Mouse (Mus musculus): ENCODE measurements around the gene Gm20696. TPM values are rescaled to one million over a fixed set of nuclear protein-coding genes. Genes with fewer than 3 reads are reported as not detected.

The Gm20696 gene
- polyA plus RNA-seq, 1 experiment from 2014 or later, result 0.99 TPM

DNA sequence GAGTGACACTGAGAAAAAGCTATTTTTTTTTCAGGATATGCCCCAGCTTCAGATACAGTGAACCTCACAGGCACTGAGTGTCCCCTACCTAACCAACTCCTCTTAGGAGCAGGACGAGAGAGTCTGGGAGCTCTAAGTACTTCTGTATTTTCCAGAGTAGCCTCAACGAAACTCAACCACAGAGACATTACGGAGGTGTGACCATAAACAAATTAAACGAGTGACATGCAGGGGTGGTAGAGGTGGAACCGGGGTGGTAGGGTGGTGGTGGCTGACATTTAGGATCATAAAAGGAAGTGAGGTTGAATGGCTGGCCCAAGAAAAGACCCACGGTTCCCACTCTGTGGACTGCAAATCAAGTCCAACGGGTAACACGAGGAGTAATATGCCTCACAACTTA lies 418.2 kb downstream of the Gm20696 start:
- Histone ChIP-seq H3K9ac (ENCODE audit: low read length) (no peak overlapping the region), H3K4me3 (ENCODE audit: low read depth, low read length) (no peak overlapping the region), H3K36me3 (ENCODE audit: control insufficient read depth, insufficient read depth, low read length) (no peaks in the 10 kb centered on the region), H3K4me2 (ENCODE audit: low read length) (no peak overlapping the region), H3K27ac (ENCODE audit: low read depth, low read length) (no peak overlapping the region), H3K4me1 (ENCODE audit: control insufficient read depth, insufficient read depth, low read length) (no peaks in the 10 kb centered on the region), H3K27me3 (replicated peaks; ENCODE audit: control insufficient read depth, insufficient read depth, low read length) (no peaks in the 10 kb centered on the region), H3K9me3 (replicated peaks; ENCODE audit: control insufficient read depth, low read length) (no peaks in the 10 kb centered on the region)
- 92% methylated on average over 8 of the region's 8 CpGs for WGBS
- no peak for ATAC-seq
- no peak for DNase-seq (ENCODE audit: low spot score)

DNA sequence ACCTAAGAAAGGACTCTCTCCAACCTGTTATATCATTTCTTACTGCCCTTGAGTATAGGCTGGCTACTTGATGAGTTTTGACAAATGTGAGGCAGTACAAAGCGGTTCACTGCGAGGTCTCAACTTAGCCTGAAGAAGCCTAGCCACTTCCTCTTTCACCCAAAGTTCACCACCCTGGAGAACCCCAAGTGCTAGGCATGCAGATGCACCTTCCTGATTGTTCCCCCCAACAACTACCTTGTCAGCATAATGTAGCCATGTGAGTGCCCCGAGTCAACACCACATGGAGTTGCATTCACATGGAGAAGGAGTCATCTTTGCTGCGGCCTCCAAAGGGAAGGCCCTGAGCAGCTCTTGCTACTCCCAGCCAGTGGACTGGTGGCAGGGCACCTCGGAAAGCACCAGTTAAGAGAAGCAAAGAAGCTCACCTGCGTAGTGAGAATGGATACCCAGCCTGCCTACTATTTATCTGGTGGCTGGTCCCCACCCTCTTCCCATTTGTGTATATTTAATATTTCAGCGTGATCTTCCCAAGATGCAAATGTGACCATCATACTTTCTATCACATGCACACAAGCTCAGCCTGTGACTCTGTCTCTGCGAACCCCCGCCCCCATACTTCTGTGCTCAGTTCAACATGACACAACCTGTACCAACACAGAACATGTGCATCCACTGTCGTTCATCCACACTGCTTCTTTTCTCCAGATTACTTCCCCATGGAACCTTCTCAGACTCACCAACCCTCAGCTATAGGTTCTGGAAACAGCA lies 424.8 kb downstream of the Gm20696 start:
- H3K4me2 ChIP-seq (ENCODE audit: low read length), result no peak overlapping the region
- no peaks in the 10 kb centered on the region for H3K36me3 ChIP-seq (ENCODE audit: control insufficient read depth, insufficient read depth, low read length)
- ATAC-seq, result no peak
- no peak overlapping the region for H3K27ac ChIP-seq (ENCODE audit: low read depth, low read length)
- no peak overlapping the region for H3K9ac ChIP-seq (ENCODE audit: low read length)
- H3K27me3 ChIP-seq (replicated peaks; ENCODE audit: control insufficient read depth, insufficient read depth, low read length), result no peaks in the 10 kb centered on the region
- no peaks in the 10 kb centered on the region for H3K9me3 ChIP-seq (replicated peaks; ENCODE audit: control insufficient read depth, low read length)
- H3K4me3 ChIP-seq (ENCODE audit: low read depth, low read length), result no peak overlapping the region
- no peak for DNase-seq (ENCODE audit: low spot score)
- H3K4me1 ChIP-seq (ENCODE audit: control insufficient read depth, insufficient read depth, low read length), result no peaks in the 10 kb centered on the region
- WGBS, result 96% methylated on average over 10 of the region's 10 CpGs

DNA sequence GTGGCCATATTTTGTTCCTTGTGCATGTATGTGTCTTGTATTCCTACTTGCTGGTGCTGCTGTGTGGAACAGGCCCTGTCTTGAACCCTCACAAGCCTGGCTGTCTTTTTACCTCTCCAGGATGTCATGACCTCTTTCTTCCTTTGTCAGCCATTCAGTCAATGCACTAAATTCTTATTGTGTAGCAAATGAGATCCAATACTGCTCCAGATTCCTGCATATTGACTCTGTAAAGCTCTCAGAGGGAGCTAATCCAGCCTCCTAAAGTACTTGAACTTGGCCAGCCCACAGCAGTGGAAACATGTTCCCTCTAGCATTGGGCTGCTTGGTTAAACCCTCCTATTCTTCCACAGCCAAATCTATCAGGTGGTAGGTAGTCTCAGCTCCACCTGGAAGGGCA lies 425.8 kb downstream of the Gm20696 start:
- Histone ChIP-seq H3K4me1 (ENCODE audit: control insufficient read depth, insufficient read depth, low read length) (no peaks in the 10 kb centered on the region), H3K36me3 (ENCODE audit: control insufficient read depth, insufficient read depth, low read length) (no peaks in the 10 kb centered on the region), H3K27ac (ENCODE audit: low read depth, low read length) (no peak overlapping the region), H3K9ac (ENCODE audit: low read length) (no peak overlapping the region), H3K4me2 (ENCODE audit: low read length) (no peak overlapping the region), H3K27me3 (replicated peaks; ENCODE audit: control insufficient read depth, insufficient read depth, low read length) (no peaks in the 10 kb centered on the region), H3K4me3 (ENCODE audit: low read depth, low read length) (no peak overlapping the region), H3K9me3 (replicated peaks; ENCODE audit: control insufficient read depth, low read length) (no peaks in the 10 kb centered on the region)
- DNase-seq (ENCODE audit: low spot score), result no peak
- ATAC-seq, result no peak

- 86% methylated on average over 8 of the region's 8 CpGs for WGBS
- Histone ChIP-seq H3K9ac (ENCODE audit: low read length) (no peak overlapping the region), H3K4me1 (ENCODE audit: control insufficient read depth, insufficient read depth, low read length) (no peaks in the 10 kb centered on the region; the same call in 1 of the 2 replicates), H3K4me2 (ENCODE audit: low read length) (no peak overlapping the region), H3K27ac (ENCODE audit: low read depth, low read length) (no peak overlapping the region), H3K27me3 (replicated peaks; ENCODE audit: control insufficient read depth, insufficient read depth, low read length) (no peaks in the 10 kb centered on the region), H3K9me3 (replicated peaks; ENCODE audit: control insufficient read depth, low read length) (no peaks in the 10 kb centered on the region), H3K36me3 (ENCODE audit: control insufficient read depth, insufficient read depth, low read length) (no peaks in the 10 kb centered on the region), H3K4me3 (ENCODE audit: low read depth, low read length) (no peak overlapping the region)
- no peak for DNase-seq (ENCODE audit: low spot score)
- no peak for ATAC-seq
These were observed 431.0 kb downstream of the Gm20696 start for GRCm38 (mm10) chr6:99235588-99235987.

DNA sequence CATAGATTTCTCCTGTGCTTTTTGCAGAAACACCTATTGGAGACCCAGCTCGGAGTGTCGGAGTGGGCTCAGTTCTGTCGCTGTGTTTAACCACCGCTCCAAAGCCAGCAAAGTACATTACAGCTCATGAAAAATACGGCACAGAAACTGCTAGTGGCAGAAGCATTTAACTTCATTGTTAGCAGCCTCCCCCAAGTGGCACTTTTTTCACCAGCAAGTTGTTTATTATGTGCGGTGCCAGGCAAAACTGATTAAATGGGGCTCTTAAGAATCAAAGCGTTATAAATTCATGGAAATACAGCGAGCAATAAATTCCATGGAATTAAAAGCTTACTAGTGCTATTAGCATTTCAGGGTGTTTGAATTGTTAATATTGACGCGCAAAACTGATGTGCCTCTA lies 433.2 kb downstream of the Gm20696 start:
- WGBS, result 56% methylated on average over 10 of the region's 10 CpGs
- H3K36me3 ChIP-seq (ENCODE audit: control insufficient read depth, insufficient read depth, low read length), result no peaks in the 10 kb centered on the region
- no peak overlapping the region for H3K27ac ChIP-seq (ENCODE audit: low read depth, low read length)
- H3K4me2 ChIP-seq (ENCODE audit: low read length), result no peak overlapping the region
- H3K9ac ChIP-seq (ENCODE audit: low read length), result no peak overlapping the region
- ATAC-seq (no peak), DNase-seq (ENCODE audit: low spot score) (peak; percentile 42)
- no peaks in the 10 kb centered on the region; the same call in 1 of the 2 replicates for H3K4me1 ChIP-seq (ENCODE audit: control insufficient read depth, insufficient read depth, low read length)
- H3K27me3 ChIP-seq (replicated peaks; ENCODE audit: control insufficient read depth, insufficient read depth, low read length), result no peaks in the 10 kb centered on the region
- H3K9me3 ChIP-seq (replicated peaks; ENCODE audit: control insufficient read depth, low read length), result no peaks in the 10 kb centered on the region
- no peak overlapping the region for H3K4me3 ChIP-seq (ENCODE audit: low read depth, low read length)

- no peaks in the 10 kb centered on the region for H3K36me3 ChIP-seq (ENCODE audit: control insufficient read depth, insufficient read depth, low read length)
- no peak overlapping the region for H3K9ac ChIP-seq (ENCODE audit: low read length)
- H3K4me2 ChIP-seq (ENCODE audit: low read length), result no peak overlapping the region
- WGBS, result 83% methylated on average over 6 of the region's 6 CpGs
- no peaks in the 10 kb centered on the region for H3K9me3 ChIP-seq (replicated peaks; ENCODE audit: control insufficient read depth, low read length)
- no peaks in the 10 kb centered on the region; the same call in 1 of the 2 replicates for H3K4me1 ChIP-seq (ENCODE audit: control insufficient read depth, insufficient read depth, low read length)
- ATAC-seq (no peak), DNase-seq (ENCODE audit: low spot score) (no peak)
- no peak overlapping the region for H3K4me3 ChIP-seq (ENCODE audit: low read depth, low read length)
- H3K27ac ChIP-seq (ENCODE audit: low read depth, low read length), result no peak overlapping the region
- no peaks in the 10 kb centered on the region for H3K27me3 ChIP-seq (replicated peaks; ENCODE audit: control insufficient read depth, insufficient read depth, low read length)
These were observed 438.2 kb downstream of the Gm20696 start for GRCm38 (mm10) chr6:99228336-99228870.

GRCm38 (mm10) chr6:99221147-99221546 lies 445.4 kb downstream of the Gm20696 start:
- Histone ChIP-seq H3K36me3 (ENCODE audit: control insufficient read depth, insufficient read depth, low read length) (no peaks in the 10 kb centered on the region), H3K4me2 (ENCODE audit: low read length) (no peak overlapping the region), H3K9me3 (replicated peaks; ENCODE audit: control insufficient read depth, low read length) (no peaks in the 10 kb centered on the region), H3K27ac (ENCODE audit: low read depth, low read length) (no peak overlapping the region), H3K9ac (ENCODE audit: low read length) (no peak overlapping the region), H3K27me3 (replicated peaks; ENCODE audit: control insufficient read depth, insufficient read depth, low read length) (no peaks in the 10 kb centered on the region), H3K4me3 (ENCODE audit: low read depth, low read length) (no peak overlapping the region), H3K4me1 (ENCODE audit: control insufficient read depth, insufficient read depth, low read length) (no peaks in the 10 kb centered on the region)
- DNase-seq (ENCODE audit: low spot score) (no peak), ATAC-seq (no peak)
- 85% methylated on average over 5 of the region's 5 CpGs for WGBS

- Histone ChIP-seq H3K9ac (ENCODE audit: low read length) (no peak overlapping the region), H3K4me1 (ENCODE audit: control insufficient read depth, insufficient read depth, low read length) (no peaks in the 10 kb centered on the region), H3K9me3 (replicated peaks; ENCODE audit: control insufficient read depth, low read length) (no peaks in the 10 kb centered on the region), H3K4me2 (ENCODE audit: low read length) (no peak overlapping the region), H3K4me3 (ENCODE audit: low read depth, low read length) (no peak overlapping the region), H3K27ac (ENCODE audit: low read depth, low read length) (no peak overlapping the region), H3K36me3 (ENCODE audit: control insufficient read depth, insufficient read depth, low read length) (no peaks in the 10 kb centered on the region), H3K27me3 (replicated peaks; ENCODE audit: control insufficient read depth, insufficient read depth, low read length) (no peaks in the 10 kb centered on the region)
- no peak for DNase-seq (ENCODE audit: low spot score)
- no peak for ATAC-seq
- 97% methylated on average over 3 of the region's 3 CpGs for WGBS
These were observed 446.1 kb downstream of the Gm20696 start for GRCm38 (mm10) chr6:99220472-99220871.

DNA sequence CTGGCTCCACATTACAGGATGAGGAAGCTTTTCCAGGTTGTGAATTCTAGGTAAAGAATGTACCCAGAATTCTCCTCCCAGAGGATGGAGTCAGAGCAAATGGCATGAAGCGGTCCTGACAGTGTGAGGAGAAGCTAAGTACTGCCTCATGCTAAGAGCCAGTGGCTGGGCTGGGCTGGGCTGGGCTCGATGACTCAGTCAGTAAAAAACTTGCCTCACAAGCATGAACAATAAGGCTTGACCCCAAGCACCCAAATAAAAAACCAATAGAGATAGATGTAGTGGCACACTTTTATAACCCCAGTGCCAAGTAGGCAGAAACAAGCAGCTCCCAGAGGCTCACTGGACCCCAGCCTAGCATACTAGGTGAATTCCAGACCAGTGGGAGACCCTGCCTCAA lies 448.8 kb downstream of the Gm20696 start:
- no peaks in the 10 kb centered on the region for H3K9me3 ChIP-seq (replicated peaks; ENCODE audit: control insufficient read depth, low read length)
- H3K36me3 ChIP-seq (ENCODE audit: control insufficient read depth, insufficient read depth, low read length), result no peaks in the 10 kb centered on the region
- H3K4me3 ChIP-seq (ENCODE audit: low read depth, low read length), result no peak overlapping the region
- DNase-seq (ENCODE audit: low spot score) (no peak), ATAC-seq (no peak)
- H3K4me2 ChIP-seq (ENCODE audit: low read length), result no peak overlapping the region
- H3K27me3 ChIP-seq (replicated peaks; ENCODE audit: control insufficient read depth, insufficient read depth, low read length), result no peaks in the 10 kb centered on the region
- H3K9ac ChIP-seq (ENCODE audit: low read length), result no peak overlapping the region
- no peak overlapping the region for H3K27ac ChIP-seq (ENCODE audit: low read depth, low read length)
- no peaks in the 10 kb centered on the region for H3K4me1 ChIP-seq (ENCODE audit: control insufficient read depth, insufficient read depth, low read length)
- WGBS, result 69% methylated on average over 2 of the region's 2 CpGs
